ENCODE assay signal across 20 mouse cellular contexts in genomic region chr5:149355131-149355530, GRCm38 (mm10). TPM values are rescaled to one million over a fixed set of nuclear protein-coding genes. Genes with fewer than 3 reads are reported as not detected.
DNase-seq lines count a peak whose midpoint lies in the region; ATAC-seq and TF ChIP-seq lines count a peak whose summit lies in the region.
"Had no signal": no experiment of that assay in that cellular context is flagged by ENCODE, and none has a peak within 500 bp of the region (broad histone marks: within the 10 kb centered on the region; RNA-seq: fewer than 3 reads in every experiment).

No protein-coding gene starts in this region.

- no peak for TF ChIP-seq POLR2A in lung, adult 2 months (IDR thresholded peaks at IDR 0.05; ENCODE audit: borderline replicate concordance, extremely low read depth, low read depth, low read length)

- no peaks in the 10 kb centered on the region for H3K27me3 ChIP-seq in embryonic facial prominence, embryonic 13.5 days
- H3K27me3 ChIP-seq in embryonic facial prominence, embryonic 10.5 days (replicated peaks; ENCODE audit: low read depth, poor library complexity, severe bottlenecking), result no peaks in the 10 kb centered on the region
- H3K27me3 ChIP-seq in lung, embryonic 15.5 days, result no peaks in the 10 kb centered on the region
- H3K27me3 ChIP-seq in liver, embryonic 15.5 days, result no peaks in the 10 kb centered on the region
- no peaks in the 10 kb centered on the region for H3K27me3 ChIP-seq in midbrain, embryonic 15.5 days (replicated peaks)
- H3K27me3 ChIP-seq: forebrain, embryonic 12.5 days; megakaryocyte, embryonic 14.5 days; midbrain, embryonic 13.5 days had no signal

- no peak for DNase-seq in embryonic facial prominence, embryonic 10.5 days (ENCODE audit: low spot score)
- DNase-seq in lung, adult 2 months, result no peak
- DNase-seq in cerebellum, adult 11 months, result no peak
- DNase-seq: adrenal gland, postnatal 25 days; cerebellum, adult 9-10 months; gastrocnemius, adult 2 months; kidney, adult 9 months; kidney, postnatal 25 days had no signal

- H3K9ac ChIP-seq in embryonic facial prominence, embryonic 13.5 days, result no peak overlapping the region
- H3K9ac ChIP-seq in lung, embryonic 15.5 days, result no peak overlapping the region
- H3K9ac ChIP-seq in liver, embryonic 15.5 days, result no peak overlapping the region
- no peak overlapping the region for H3K9ac ChIP-seq in midbrain, embryonic 15.5 days
- H3K9ac ChIP-seq: forebrain, embryonic 12.5 days; liver, embryonic 14.5 days; midbrain, embryonic 13.5 days had no signal

- ATAC-seq in embryonic facial prominence, embryonic 13.5 days (ENCODE audit: insufficient number of reproducible peaks, insufficient read depth, low FRiP score, low TSS enrichment, low read depth), result no peak
- ATAC-seq in lung, embryonic 15.5 days (ENCODE audit: borderline replicate concordance, extremely low read depth, low FRiP score, low TSS enrichment), result no peak
- ATAC-seq in liver, embryonic 15.5 days (ENCODE audit: insufficient read depth), result no peak
- no peak for ATAC-seq in midbrain, embryonic 15.5 days (replicated peaks)
- ATAC-seq in erythroid progenitor cell, adult 5-6 weeks (replicated peaks; ENCODE audit: low FRiP score, poor library complexity, severe bottlenecking), result no peak
- ATAC-seq: midbrain, embryonic 13.5 days had no signal

- WGBS in embryonic facial prominence, embryonic 13.5 days, result 44% methylated on average over 7 of the region's 7 CpGs
- WGBS in embryonic facial prominence, embryonic 10.5 days, result 87% methylated on average over 7 of the region's 7 CpGs
- 45% methylated on average over 7 of the region's 7 CpGs for WGBS in lung, embryonic 15.5 days
- WGBS in lung, adult 2 months, result 76% methylated on average over 7 of the region's 7 CpGs
- WGBS in liver, embryonic 15.5 days (ENCODE audit: insufficient replicate concordance), result 66% methylated on average over 7 of the region's 7 CpGs
- WGBS in midbrain, embryonic 15.5 days, result 88% methylated on average over 7 of the region's 7 CpGs

- H3K36me3 ChIP-seq in embryonic facial prominence, embryonic 13.5 days, result no peaks in the 10 kb centered on the region
- no peaks in the 10 kb centered on the region; the same call in 1 of the 2 replicates for H3K36me3 ChIP-seq in embryonic facial prominence, embryonic 10.5 days (replicated peaks)
- no peaks in the 10 kb centered on the region for H3K36me3 ChIP-seq in lung, embryonic 15.5 days
- H3K36me3 ChIP-seq in liver, embryonic 15.5 days (replicated peaks), result no peaks in the 10 kb centered on the region
- no peaks in the 10 kb centered on the region for H3K36me3 ChIP-seq in midbrain, embryonic 15.5 days (replicated peaks)
- H3K36me3 ChIP-seq: forebrain, embryonic 12.5 days; midbrain, embryonic 13.5 days had no signal

- H3K4me2 ChIP-seq in embryonic facial prominence, embryonic 13.5 days, result no peak overlapping the region
- H3K4me2 ChIP-seq in lung, embryonic 15.5 days, result no peak overlapping the region
- no peak overlapping the region for H3K4me2 ChIP-seq in liver, embryonic 15.5 days
- no peak overlapping the region for H3K4me2 ChIP-seq in midbrain, embryonic 15.5 days
- H3K4me2 ChIP-seq: forebrain, embryonic 12.5 days; heart, embryonic 11.5 days; midbrain, embryonic 13.5 days had no signal

- no peak overlapping the region for H3K4me3 ChIP-seq in embryonic facial prominence, embryonic 13.5 days
- no peak overlapping the region for H3K4me3 ChIP-seq in embryonic facial prominence, embryonic 10.5 days
- no peak overlapping the region for H3K4me3 ChIP-seq in lung, embryonic 15.5 days
- no peak overlapping the region for H3K4me3 ChIP-seq in lung, adult 2 months (replicated peaks; ENCODE audit: extremely low read depth, low read depth, low read length)
- H3K4me3 ChIP-seq in liver, embryonic 15.5 days (replicated peaks), result no peak overlapping the region
- H3K4me3 ChIP-seq in midbrain, embryonic 15.5 days, result no peak overlapping the region
- H3K4me3 ChIP-seq: forebrain, embryonic 12.5 days; gastrocnemius, adult 2 months; layer of hippocampus, adult 2 months; megakaryocyte, embryonic 14.5 days; midbrain, embryonic 13.5 days had no signal

- TF ChIP-seq CTCF in lung, adult 2 months (IDR thresholded peaks at IDR 0.05; ENCODE audit: insufficient read depth, low read length), result no peak

- peaks cover 5% of the 10 kb centered on the region; the same call in 1 of the 2 replicates for H3K9me3 ChIP-seq in embryonic facial prominence, embryonic 13.5 days
- peaks cover 7% of the 10 kb centered on the region; the same call in 1 of the 2 replicates for H3K9me3 ChIP-seq in embryonic facial prominence, embryonic 10.5 days
- peaks cover 4% of the 10 kb centered on the region for H3K9me3 ChIP-seq in lung, embryonic 15.5 days
- no peaks in the 10 kb centered on the region for H3K9me3 ChIP-seq in liver, embryonic 15.5 days (replicated peaks)
- no peaks in the 10 kb centered on the region for H3K9me3 ChIP-seq in midbrain, embryonic 15.5 days
- H3K9me3 ChIP-seq: midbrain, embryonic 13.5 days had no signal

- peak overlapping the region; percentile 22; the same call in 1 of the 2 replicates for H3K27ac ChIP-seq in embryonic facial prominence, embryonic 13.5 days
- H3K27ac ChIP-seq in embryonic facial prominence, embryonic 10.5 days (replicated peaks), result no peak overlapping the region
- H3K27ac ChIP-seq in lung, embryonic 15.5 days, result peak overlapping the region; percentile 27; the same call in 1 of the 2 replicates
- peak overlapping the region; percentile 25; the same call in 1 of the 2 replicates for H3K27ac ChIP-seq in liver, embryonic 15.5 days (replicated peaks)
- no peak overlapping the region for H3K27ac ChIP-seq in midbrain, embryonic 15.5 days
- H3K27ac ChIP-seq: forebrain, embryonic 12.5 days; gastrocnemius, adult 2 months; layer of hippocampus, adult 2 months; liver, embryonic 14.5 days; midbrain, embryonic 13.5 days had no signal

- peaks cover 36% of the 10 kb centered on the region for H3K4me1 ChIP-seq in embryonic facial prominence, embryonic 13.5 days
- peaks cover 35% of the 10 kb centered on the region for H3K4me1 ChIP-seq in embryonic facial prominence, embryonic 10.5 days
- H3K4me1 ChIP-seq in lung, embryonic 15.5 days, result peaks cover 35% of the 10 kb centered on the region
- H3K4me1 ChIP-seq in lung, adult 2 months (ENCODE audit: control insufficient read depth, insufficient read depth, low read length), result 0 out of 2 replicates have a peak, but pooled peaks cover 2% of the 10 kb centered on the region
- peaks cover 24% of the 10 kb centered on the region for H3K4me1 ChIP-seq in liver, embryonic 15.5 days (replicated peaks)
- peaks cover 9% of the 10 kb centered on the region for H3K4me1 ChIP-seq in midbrain, embryonic 15.5 days

RNA-seq across cellular contexts. Expression of gene Medag, which starts 56.4 kb away (rescaled TPM):
- polyA plus RNA-seq in embryonic facial prominence, embryonic 13.5 days (2015; fragmentation: Nextera tagmentation; extraction: Ambion mirVana), result 0.48 and 0.93 TPM in 2 replicates
- polyA plus RNA-seq in embryonic facial prominence, embryonic 10.5 days (2016; fragmentation: Nextera tagmentation; extraction: Ambion mirVana), result 0.17 and 0.38 TPM in 2 replicates
- polyA plus RNA-seq in lung, embryonic 15.5 days (2015; fragmentation: Nextera tagmentation; extraction: Ambion mirVana), result 0.92 and 1.5 TPM in 2 replicates
- polyA plus RNA-seq in lung, adult 2 months (2012; rRNA removed), result 5.2 and 7.1 TPM in 2 replicates
- polyA plus RNA-seq in liver, embryonic 15.5 days (2015; fragmentation: Nextera tagmentation; extraction: Ambion mirVana), result 0.22 TPM in 2 replicates
- 2.6 and 2.7 TPM in 2 replicates for polyA plus RNA-seq in midbrain, embryonic 15.5 days (2015; fragmentation: Nextera tagmentation; extraction: Ambion mirVana)
- total RNA-seq in erythroid progenitor cell, adult 5-6 weeks (2015; ENCODE audit: low replicate concordance), result not detected in 2 replicates
- not detected in 2 replicates for total RNA-seq in erythroid progenitor cell, adult 5-6 weeks (2017; ENCODE audit: low replicate concordance)
- total RNA-seq: common myeloid progenitor, adult 5-6 weeks had no signal

Comparison
In these comparisons a context has a peak if more than half of its experiments do, and no peak if none do; other contexts are left out.
1. H3K27ac ChIP-seq: peak in embryonic facial prominence, embryonic 13.5 days (single experiment), lung, embryonic 15.5 days (single experiment) and liver, embryonic 15.5 days (single experiment); none in embryonic facial prominence, embryonic 10.5 days (single experiment) and midbrain, embryonic 15.5 days (single experiment).